Mouse (Mus musculus) E14TG2a.4 (cell line): ENCODE data around the gene Trp73.

ENCODE experiments used
- CTCF ChIP-seq: conservative IDR thresholded peaks from 2 replicates; pipeline ENCODE4 v1.5.1; 2014; ENCODE audit warnings: low read length
- POU5F1 ChIP-seq: IDR thresholded peaks from 2 replicates; pipeline ENCODE4 v1.6.1; 2014; ENCODE audit warnings: low read length, borderline replicate concordance

GRCm38 (mm10) chr4:154012132-154012882 lies 127.7 kb downstream of the Trp73 start:
- no peak for TF ChIP-seq CTCF
- no peak for TF ChIP-seq POU5F1
